8 mouse cellular contexts compared by ENCODE assay signal in genomic region chr19:3707553-3707952, GRCm38 (mm10). TPM values are rescaled to one million over a fixed set of nuclear protein-coding genes. Genes with fewer than 3 reads are reported as not detected.
A peak's percentile ranks its signal among the peaks of the same experiment; 100 is the strongest.
DNase-seq lines count a peak whose midpoint lies in the region; ATAC-seq lines count a peak whose summit lies in the region.

No protein-coding gene starts in this region.

- H3K4me1 ChIP-seq in kidney, embryonic 14.5 days (ENCODE audit: control insufficient read depth, insufficient read depth, low read length), result peaks cover 9% of the 10 kb centered on the region; the same call in 1 of the 2 replicates
- peaks cover 16% of the 10 kb centered on the region for H3K4me1 ChIP-seq in hindbrain, embryonic 12.5 days
- peaks cover 26% of the 10 kb centered on the region for H3K4me1 ChIP-seq in midbrain, embryonic 13.5 days (replicated peaks)

- H3K4me2 ChIP-seq in kidney, embryonic 14.5 days (replicated peaks; ENCODE audit: low read depth, low read length), result peak overlapping the region; percentile 68
- peak overlapping the region; percentile 79 for H3K4me2 ChIP-seq in hindbrain, embryonic 12.5 days (replicated peaks)
- peak overlapping the region; percentile 81 for H3K4me2 ChIP-seq in midbrain, embryonic 13.5 days (replicated peaks)

- peak overlapping the region; percentile 86 for H3K27ac ChIP-seq in kidney, embryonic 14.5 days (ENCODE audit: low read depth, low read length)
- peak overlapping the region; percentile 73 for H3K27ac ChIP-seq in hindbrain, embryonic 12.5 days
- peak overlapping the region; percentile 93 for H3K27ac ChIP-seq in midbrain, embryonic 13.5 days

- no peaks in the 10 kb centered on the region for H3K27me3 ChIP-seq in kidney, embryonic 14.5 days (ENCODE audit: control insufficient read depth, insufficient read depth, low read length)
- H3K27me3 ChIP-seq in hindbrain, embryonic 12.5 days, result no peaks in the 10 kb centered on the region
- no peaks in the 10 kb centered on the region for H3K27me3 ChIP-seq in midbrain, embryonic 13.5 days

- no peak for ATAC-seq in kidney, embryonic 14.5 days (ENCODE audit: low FRiP score, low TSS enrichment)
- no peak for ATAC-seq in hindbrain, embryonic 12.5 days (ENCODE audit: low FRiP score)
- no peak for ATAC-seq in midbrain, embryonic 13.5 days

- no peaks in the 10 kb centered on the region for H3K9me3 ChIP-seq in kidney, embryonic 14.5 days (ENCODE audit: control insufficient read depth, low read length)
- H3K9me3 ChIP-seq in hindbrain, embryonic 12.5 days (replicated peaks), result no peaks in the 10 kb centered on the region
- H3K9me3 ChIP-seq in midbrain, embryonic 13.5 days, result no peaks in the 10 kb centered on the region

- peak overlapping the region; percentile 81 for H3K9ac ChIP-seq in kidney, embryonic 14.5 days (ENCODE audit: low read depth, low read length)
- H3K9ac ChIP-seq in hindbrain, embryonic 12.5 days, result peak overlapping the region; percentile 82
- H3K9ac ChIP-seq in midbrain, embryonic 13.5 days (replicated peaks), result peak overlapping the region; percentile 54

- peaks cover 5% of the 10 kb centered on the region; the same call in 1 of the 2 replicates for H3K36me3 ChIP-seq in kidney, embryonic 14.5 days (ENCODE audit: control insufficient read depth, insufficient read depth, low read length)
- H3K36me3 ChIP-seq in hindbrain, embryonic 12.5 days, result no peaks in the 10 kb centered on the region
- H3K36me3 ChIP-seq in midbrain, embryonic 13.5 days, result peaks cover 9% of the 10 kb centered on the region; the same call in 1 of the 2 replicates

- no peak for DNase-seq in kidney, adult 18-20 months
- DNase-seq in R1 (ENCODE audit: low read depth, low spot score), result peak; percentile 65
- no peak for DNase-seq in c-Kit-positive CD71-positive TER-119-positive erythroid progenitor cells, embryonic 14.5 days (ENCODE audit: low spot score)
- no peak for DNase-seq in urinary bladder, postnatal 25 days (ENCODE audit: low spot score)
- no peak for DNase-seq in gastrocnemius, adult 8-10 months (ENCODE audit: low spot score in 2 of 2)

- H3K4me3 ChIP-seq in kidney, embryonic 14.5 days (ENCODE audit: low read length), result peak overlapping the region; percentile 86
- H3K4me3 ChIP-seq in hindbrain, embryonic 12.5 days, result peak overlapping the region; percentile 81
- peak overlapping the region; percentile 85 for H3K4me3 ChIP-seq in midbrain, embryonic 13.5 days (replicated peaks)

- 38% methylated on average over 10 of the region's 10 CpGs for WGBS in kidney, embryonic 14.5 days
- 40% methylated on average over 10 of the region's 10 CpGs for WGBS in hindbrain, embryonic 12.5 days
- WGBS in midbrain, embryonic 13.5 days, result 38% methylated on average over 10 of the region's 10 CpGs

RNA-seq across cellular contexts. Expression of gene 1810055G02Rik, which starts 0.5 kb away (rescaled TPM):
- polyA plus RNA-seq in kidney, embryonic 14.5 days (2014; fragmentation: Nextera tagmentation; extraction: Ambion mirVana), result 33.7 and 38.6 TPM in 2 replicates
- 37.3 and 37.5 TPM in 2 replicates for polyA plus RNA-seq in hindbrain, embryonic 12.5 days (2016; fragmentation: Nextera tagmentation; extraction: Ambion mirVana)
- polyA plus RNA-seq in midbrain, embryonic 13.5 days (2015; fragmentation: Nextera tagmentation; extraction: Ambion mirVana), result 27.9 and 30.1 TPM in 2 replicates
- total RNA-seq in gastrocnemius, adult 8-10 months (2022), result 1 to 10 TPM; 6.4 to 9.8 (median 7.9) TPM

RNA-seq across cellular contexts. Expression of gene Lrp5, which starts 21.2 kb away (rescaled TPM):
- 7.7 and 10.1 TPM in 2 replicates for polyA plus RNA-seq in kidney, embryonic 14.5 days (2014; fragmentation: Nextera tagmentation; extraction: Ambion mirVana)
- polyA plus RNA-seq in hindbrain, embryonic 12.5 days (2016; fragmentation: Nextera tagmentation; extraction: Ambion mirVana), result 3.8 and 4.0 TPM in 2 replicates
- 1.5 and 1.7 TPM in 2 replicates for polyA plus RNA-seq in midbrain, embryonic 13.5 days (2015; fragmentation: Nextera tagmentation; extraction: Ambion mirVana)
- total RNA-seq in gastrocnemius, adult 8-10 months (2022), result 10 to 100 TPM; 18.5 to 23.0 (median 19.6) TPM

RNA-seq across cellular contexts. Expression of gene Kmt5b, which starts 59.7 kb away (rescaled TPM):
- polyA plus RNA-seq in kidney, embryonic 14.5 days (2014; fragmentation: Nextera tagmentation; extraction: Ambion mirVana), result 20.2 and 41.7 TPM in 2 replicates
- polyA plus RNA-seq in hindbrain, embryonic 12.5 days (2016; fragmentation: Nextera tagmentation; extraction: Ambion mirVana), result 59.3 and 70.8 TPM in 2 replicates
- 56.7 and 61.6 TPM in 2 replicates for polyA plus RNA-seq in midbrain, embryonic 13.5 days (2015; fragmentation: Nextera tagmentation; extraction: Ambion mirVana)
- total RNA-seq in gastrocnemius, adult 8-10 months (2022), result 10 to 100 TPM; 15.5 to 21.3 (median 18.6) TPM
